Mouse (Mus musculus) bone marrow, adult 2 months (tissue): ENCODE data around the gene Cela1.

Experiments used
- CTCF ChIP-seq: fragments of 200-500 bp; IDR thresholded peaks from 2 replicates; pipeline ENCODE4 v1.5.1; 2011; ENCODE audit warnings: low read length, control low read depth; ENCODE audit not compliant: control insufficient read depth, insufficient read depth
- POLR2A ChIP-seq: fragments of 200-500 bp; IDR thresholded peaks from 2 replicates; pipeline ENCODE4 v1.6.1; 2011; ENCODE audit warnings: low read depth, mild to moderate bottlenecking, control low read depth, low read length, borderline replicate concordance; ENCODE audit not compliant: control insufficient read depth

- TF ChIP-seq CTCF (no peak), POLR2A (no peak)
These were observed 63.3 kb downstream of the Cela1 start for GRCm38 (mm10) chr15:100624435-100624834.
